Mouse (Mus musculus) cerebellum, adult 2 months (tissue): ENCODE results near the gene 6430548M08Rik. TPM values are rescaled to one million over a fixed set of nuclear protein-coding genes. Genes with fewer than 3 reads are reported as not detected.

ENCODE experiments used
- DNase-seq, 2 experiments: peaks; one replicate each; pipeline ENCODE4 v3.0.0; 2021
- H3K27ac ChIP-seq: fragments of 200-500 bp; 2 replicates; pipeline ENCODE4 v1.5.1; 2012; ENCODE audit warnings: low read length, control low read depth, inconsistent platforms; ENCODE audit not compliant: insufficient read depth
- H3K27me3 ChIP-seq: fragments of 200-500 bp; 2 replicates; pipeline ENCODE4 v1.6.1; 2012; ENCODE audit warnings: inconsistent platforms, mild to moderate bottlenecking, low read length, moderate library complexity; ENCODE audit not compliant: control insufficient read depth, insufficient read depth
- H3K4me1 ChIP-seq: fragments of 200-500 bp; 2 replicates; pipeline ENCODE4 v1.6.1; 2011; ENCODE audit warnings: low read length; ENCODE audit not compliant: control insufficient read depth, insufficient read depth
- H3K4me3 ChIP-seq: fragments of 200-500 bp; replicated peaks from 2 replicates; pipeline ENCODE3; 2011; ENCODE audit warnings: mild to moderate bottlenecking, low read depth, low read length, control low read depth; ENCODE audit not compliant: insufficient read depth
- CTCF ChIP-seq: fragments of 200-500 bp; IDR thresholded peaks from 2 replicates; pipeline ENCODE4 v1.5.1; 2011; ENCODE audit warnings: low read depth, mild to moderate bottlenecking, control low read depth, low read length, moderate library complexity, borderline replicate concordance; ENCODE audit not compliant: insufficient read depth
- POLR2A ChIP-seq: fragments of 200-500 bp; IDR thresholded peaks from 2 replicates; pipeline ENCODE4 v1.6.1; 2011; ENCODE audit warnings: low read length, control low read depth, borderline replicate concordance; ENCODE audit not compliant: insufficient read depth
- WGBS: fragments of 180-500 bp; shearing (Covaris S2); methylation state at CpG from one replicate; pipeline ENCODE4 v1.1.7; 2018; 5-methylcytosine and 5-hydroxymethylcytosine counted together
- polyA plus RNA-seq: library from polyadenylated mRNA; depleted of rRNA; stranded (reverse); fragments of >200 nt; gene quantifications from 2 replicates; pipeline ENCODE4 v1.2.3, GENCODE M21; 2012

Gene 6430548M08Rik
- polyA plus RNA-seq, 1 experiment: 175 TPM

- Histone ChIP-seq H3K4me3 (no peak overlapping the region), H3K4me1 (peaks cover 79% of the 10 kb centered on the region), H3K27ac (peak overlapping the region; percentile 75), H3K27me3 (no peaks in the 10 kb centered on the region)
- no peak for DNase-seq
- WGBS: 81% methylated on average over 7 of the region's 7 CpGs
- TF ChIP-seq CTCF (no peak), POLR2A (no peak)
Measured at GRCm38 (mm10) chr8:120135687-120136086, 21.7 kb downstream of the 6430548M08Rik start.

GRCm38 (mm10) chr8:120136618-120137017 is 22.7 kb downstream of the 6430548M08Rik start:
- H3K27me3 ChIP-seq: no peaks in the 10 kb centered on the region
- 7% methylated on average over 7 of the region's 7 CpGs for WGBS

DNA sequence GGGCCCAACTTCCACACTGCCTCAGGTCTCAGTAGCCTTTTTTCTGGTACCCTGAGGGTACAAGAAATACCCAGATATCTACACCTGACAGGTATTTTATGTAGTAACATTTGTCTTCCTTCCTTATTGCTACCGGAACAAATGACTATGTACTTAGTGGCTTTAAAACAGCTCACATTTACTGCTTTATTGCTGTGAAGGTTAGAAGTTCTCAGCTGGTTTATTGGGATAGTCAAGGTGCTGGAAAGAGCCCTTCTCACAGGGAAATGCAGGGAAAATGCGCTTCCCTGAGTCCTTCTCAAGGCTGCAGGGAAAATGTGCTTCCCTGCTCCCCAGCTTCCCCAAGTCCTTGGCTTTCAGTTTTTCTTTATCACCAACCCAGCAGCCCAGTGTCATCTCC is 25.0 kb downstream of the 6430548M08Rik start:
- WGBS: 98% methylated on average over 2 of the region's 2 CpGs
- DNase-seq: no peak
- Histone ChIP-seq H3K4me1 (peaks cover 69% of the 10 kb centered on the region), H3K27me3 (no peaks in the 10 kb centered on the region), H3K4me3 (no peak overlapping the region), H3K27ac (no peak overlapping the region)
- no peak for TF ChIP-seq CTCF
- no peak for TF ChIP-seq POLR2A

More at GRCm38 (mm10) chr8:120136618-120137017, 22.7 kb downstream of the 6430548M08Rik start:
- H3K4me1 ChIP-seq: peaks cover 77% of the 10 kb centered on the region
- peak; percentile 68 to 76 for DNase-seq
- peak overlapping the region; percentile 75 for H3K27ac ChIP-seq
- no peak overlapping the region for H3K4me3 ChIP-seq
- TF ChIP-seq POLR2A (no peak), CTCF (peak; percentile 15; the same call in 1 of the 2 replicates)

- TF ChIP-seq POLR2A (no peak), CTCF (no peak)
- peaks cover 72% of the 10 kb centered on the region for H3K4me1 ChIP-seq
- no peaks in the 10 kb centered on the region for H3K27me3 ChIP-seq
- no peak overlapping the region for H3K27ac ChIP-seq
- no peak overlapping the region for H3K4me3 ChIP-seq
- WGBS: 57% methylated on average over 3 of the region's 3 CpGs
- no peak for DNase-seq
Measured at GRCm38 (mm10) chr8:120140769-120141168, 26.8 kb downstream of the 6430548M08Rik start.

- WGBS: 13% methylated on average over 15 of the region's 15 CpGs
- DNase-seq: no peak
- peak overlapping the region; percentile 90 for H3K27ac ChIP-seq
- no peak for TF ChIP-seq CTCF
- TF ChIP-seq POLR2A: no peak
- H3K4me3 ChIP-seq: no peak overlapping the region
- H3K4me1 ChIP-seq: peaks cover 56% of the 10 kb centered on the region
- no peaks in the 10 kb centered on the region for H3K27me3 ChIP-seq
Measured at GRCm38 (mm10) chr8:120143911-120144651, 30.1 kb downstream of the 6430548M08Rik start.

GRCm38 (mm10) chr8:120144652-120145301 is 30.8 kb downstream of the 6430548M08Rik start:
- Histone ChIP-seq H3K4me3 (no peak overlapping the region), H3K4me1 (peaks cover 50% of the 10 kb centered on the region), H3K27ac (peak overlapping the region; percentile 90), H3K27me3 (no peaks in the 10 kb centered on the region)
- TF ChIP-seq CTCF: no peak
- TF ChIP-seq POLR2A: no peak
- peak; percentile 67 to 74 for DNase-seq
- WGBS: 17% methylated on average over 12 of the region's 12 CpGs

DNA sequence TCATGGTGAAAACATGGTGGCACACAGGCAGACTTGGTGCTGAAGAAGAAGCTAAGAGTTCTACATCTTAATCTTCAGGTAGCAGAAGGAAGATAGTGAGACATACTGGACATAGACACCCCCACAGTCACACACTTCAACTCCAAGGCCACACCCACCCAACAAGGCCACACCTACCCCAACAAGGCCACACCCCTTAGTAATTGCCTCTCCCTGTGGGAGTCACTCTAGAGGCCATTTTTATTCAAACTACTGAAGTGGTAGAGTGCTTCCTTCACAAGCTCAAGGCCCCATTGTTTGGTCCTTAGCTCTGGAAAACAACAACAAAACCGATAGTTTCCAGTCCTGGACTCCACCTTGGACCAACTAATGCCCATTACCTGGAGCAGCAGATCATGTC is 32.1 kb downstream of the 6430548M08Rik start:
- no peaks in the 10 kb centered on the region for H3K27me3 ChIP-seq
- TF ChIP-seq CTCF: no peak
- TF ChIP-seq POLR2A: no peak
- no peak overlapping the region for H3K27ac ChIP-seq
- H3K4me3 ChIP-seq: no peak overlapping the region
- 85% methylated on average over 1 of the region's 1 CpGs for WGBS
- DNase-seq: no peak
- H3K4me1 ChIP-seq: peaks cover 50% of the 10 kb centered on the region

- no peaks in the 10 kb centered on the region for H3K27me3 ChIP-seq
- no peak overlapping the region for H3K27ac ChIP-seq
- TF ChIP-seq CTCF (no peak), POLR2A (no peak)
- no peak overlapping the region for H3K4me3 ChIP-seq
- DNase-seq: no peak
- 70% methylated on average over 12 of the region's 12 CpGs for WGBS
- peaks cover 38% of the 10 kb centered on the region for H3K4me1 ChIP-seq
Measured at GRCm38 (mm10) chr8:120150028-120150427, 36.1 kb downstream of the 6430548M08Rik start.
